28 mouse cellular contexts compared by ENCODE assay signal in genomic region chr3:149845826-149846486, GRCm38 (mm10).
DNase-seq lines count a peak whose midpoint lies in the region; ATAC-seq and TF ChIP-seq lines count a peak whose summit lies in the region.
"Had no signal": no experiment of that assay in that cellular context is flagged by ENCODE, and none has a peak within 500 bp of the region (broad histone marks: within the 10 kb centered on the region; RNA-seq: fewer than 3 reads in every experiment).

No protein-coding gene starts in this region.

- H3K4me1 ChIP-seq in heart, embryonic 11.5 days (ENCODE audit: control insufficient read depth, insufficient read depth, low read length), result peaks cover 7% of the 10 kb centered on the region
- peaks cover 16% of the 10 kb centered on the region; the same call in 1 of the 2 replicates for H3K4me1 ChIP-seq in heart, embryonic 12.5 days (replicated peaks)
- H3K4me1 ChIP-seq in stomach, embryonic 16.5 days (ENCODE audit: control insufficient read depth, insufficient read depth, low read length), result peaks cover 12% of the 10 kb centered on the region
- H3K4me1 ChIP-seq in stomach, postnatal 0 days (replicated peaks; ENCODE audit: control insufficient read depth, insufficient read depth), result no peaks in the 10 kb centered on the region
- peaks cover 27% of the 10 kb centered on the region for H3K4me1 ChIP-seq in limb, embryonic 14.5 days (ENCODE audit: control insufficient read depth, insufficient read depth, low read length)
- H3K4me1 ChIP-seq in forebrain, embryonic 11.5 days (replicated peaks; ENCODE audit: control insufficient read depth, insufficient read depth, low read length), result peaks cover 5% of the 10 kb centered on the region; the same call in 1 of the 2 replicates
- H3K4me1 ChIP-seq: heart, embryonic 10.5 days; liver, embryonic 12.5 days had no signal

- ATAC-seq in heart, embryonic 11.5 days (replicated peaks; ENCODE audit: insufficient number of reproducible peaks, low FRiP score, low TSS enrichment), result no peak
- no peak for ATAC-seq in heart, embryonic 12.5 days (ENCODE audit: insufficient number of reproducible peaks, low FRiP score)
- ATAC-seq in stomach, embryonic 16.5 days (ENCODE audit: insufficient read depth, low FRiP score), result no peak
- ATAC-seq in stomach, postnatal 0 days (ENCODE audit: low FRiP score, low TSS enrichment), result no peak
- ATAC-seq in limb, embryonic 14.5 days (ENCODE audit: low FRiP score, low read depth), result no peak
- no peak for ATAC-seq in forebrain, embryonic 11.5 days (replicated peaks; ENCODE audit: low FRiP score)
- ATAC-seq: inflammation-experienced regulatory T-cells, adult 6 months; liver, embryonic 12.5 days; liver, postnatal 0 days; lung, postnatal 0 days; midbrain, embryonic 16.5 days; Patski had no signal

- no peak for TF ChIP-seq CTCF in stomach, postnatal 0 days (IDR thresholded peaks at IDR 0.05; ENCODE audit: low read depth)

- H3K36me3 ChIP-seq in heart, embryonic 11.5 days (ENCODE audit: control insufficient read depth, insufficient read depth, low read length), result no peaks in the 10 kb centered on the region
- no peaks in the 10 kb centered on the region for H3K36me3 ChIP-seq in heart, embryonic 12.5 days
- H3K36me3 ChIP-seq in stomach, embryonic 16.5 days (ENCODE audit: control insufficient read depth, insufficient read depth, low read length), result no peaks in the 10 kb centered on the region
- H3K36me3 ChIP-seq in stomach, postnatal 0 days (ENCODE audit: control insufficient read depth, insufficient read depth, low read length), result no peaks in the 10 kb centered on the region
- no peaks in the 10 kb centered on the region for H3K36me3 ChIP-seq in limb, embryonic 14.5 days (ENCODE audit: control insufficient read depth, insufficient read depth, low read length)
- no peaks in the 10 kb centered on the region for H3K36me3 ChIP-seq in forebrain, embryonic 11.5 days (ENCODE audit: control insufficient read depth, insufficient read depth, low read length)
- H3K36me3 ChIP-seq: forebrain, embryonic 12.5 days; heart, embryonic 10.5 days; hindbrain, embryonic 10.5 days; hindbrain, embryonic 15.5 days; liver, embryonic 12.5 days had no signal

- no peaks in the 10 kb centered on the region for H3K9me3 ChIP-seq in heart, embryonic 11.5 days (replicated peaks; ENCODE audit: control insufficient read depth, low read length)
- H3K9me3 ChIP-seq in heart, embryonic 12.5 days (replicated peaks), result no peaks in the 10 kb centered on the region
- H3K9me3 ChIP-seq in stomach, embryonic 16.5 days (replicated peaks; ENCODE audit: control insufficient read depth, low read length), result no peaks in the 10 kb centered on the region
- H3K9me3 ChIP-seq in stomach, postnatal 0 days (ENCODE audit: control insufficient read depth, low read length), result no peaks in the 10 kb centered on the region
- H3K9me3 ChIP-seq in limb, embryonic 14.5 days (ENCODE audit: control insufficient read depth, low read length), result no peaks in the 10 kb centered on the region
- H3K9me3 ChIP-seq in forebrain, embryonic 11.5 days (ENCODE audit: control insufficient read depth, low read length), result no peaks in the 10 kb centered on the region
- H3K9me3 ChIP-seq: forebrain, embryonic 12.5 days; heart, embryonic 10.5 days; hindbrain, embryonic 10.5 days; hindbrain, embryonic 15.5 days; liver, embryonic 12.5 days had no signal

- TF ChIP-seq EP300 in stomach, postnatal 0 days (optimal IDR thresholded peaks at IDR 0.05), result no peak

- peak overlapping the region; percentile 71; the same call in 1 of the 2 replicates for H3K4me2 ChIP-seq in heart, embryonic 11.5 days
- no peak overlapping the region for H3K4me2 ChIP-seq in heart, embryonic 12.5 days
- H3K4me2 ChIP-seq in stomach, embryonic 16.5 days (ENCODE audit: low read depth, low read length), result 0 out of 2 replicates have a peak overlapping the region, but pooled peaks have one; percentile 41
- no peak overlapping the region for H3K4me2 ChIP-seq in stomach, postnatal 0 days (replicated peaks; ENCODE audit: low read depth)
- peak overlapping the region; percentile 53; the same call in 1 of the 2 replicates for H3K4me2 ChIP-seq in limb, embryonic 14.5 days (replicated peaks; ENCODE audit: low read depth, low read length, severe bottlenecking)
- H3K4me2 ChIP-seq in forebrain, embryonic 11.5 days (ENCODE audit: low read depth, low read length, severe bottlenecking), result no peak overlapping the region

- no peak overlapping the region for H3K4me3 ChIP-seq in heart, embryonic 11.5 days (ENCODE audit: low read depth, low read length)
- H3K4me3 ChIP-seq in heart, embryonic 12.5 days, result no peak overlapping the region
- H3K4me3 ChIP-seq in stomach, embryonic 16.5 days (replicated peaks; ENCODE audit: low read length), result no peak overlapping the region
- no peak overlapping the region for H3K4me3 ChIP-seq in stomach, postnatal 0 days (ENCODE audit: low read depth, low read length)
- H3K4me3 ChIP-seq in limb, embryonic 14.5 days (replicated peaks; ENCODE audit: low read length), result no peak overlapping the region
- no peak overlapping the region for H3K4me3 ChIP-seq in forebrain, embryonic 11.5 days (ENCODE audit: low read depth, low read length)
- H3K4me3 ChIP-seq: erythroblast, embryonic 14.5 days; forebrain, embryonic 12.5 days; liver, embryonic 12.5 days had no signal

- no peak overlapping the region for H3K27ac ChIP-seq in heart, embryonic 11.5 days (ENCODE audit: low read depth, low read length)
- H3K27ac ChIP-seq in heart, embryonic 12.5 days (ENCODE audit: poor library complexity, severe bottlenecking), result no peak overlapping the region
- no peak overlapping the region for H3K27ac ChIP-seq in stomach, embryonic 16.5 days (ENCODE audit: low read length)
- no peak overlapping the region for H3K27ac ChIP-seq in stomach, postnatal 0 days (replicated peaks)
- H3K27ac ChIP-seq in limb, embryonic 14.5 days (replicated peaks; ENCODE audit: low read depth, low read length), result no peak overlapping the region
- H3K27ac ChIP-seq in forebrain, embryonic 11.5 days (ENCODE audit: low read depth, low read length), result no peak overlapping the region
- H3K27ac ChIP-seq: forebrain, embryonic 12.5 days; hindbrain, embryonic 10.5 days; hindbrain, embryonic 15.5 days; kidney, postnatal 0 days; liver, embryonic 12.5 days; macrophage had no signal

- H3K27me3 ChIP-seq in heart, embryonic 11.5 days (ENCODE audit: control insufficient read depth, insufficient read depth, low read length), result no peaks in the 10 kb centered on the region
- no peaks in the 10 kb centered on the region for H3K27me3 ChIP-seq in heart, embryonic 12.5 days (replicated peaks)
- H3K27me3 ChIP-seq in stomach, embryonic 16.5 days (ENCODE audit: control insufficient read depth, insufficient read depth, low read length), result no peaks in the 10 kb centered on the region
- H3K27me3 ChIP-seq in stomach, postnatal 0 days (ENCODE audit: control insufficient read depth, insufficient read depth, low read length), result no peaks in the 10 kb centered on the region
- no peaks in the 10 kb centered on the region for H3K27me3 ChIP-seq in limb, embryonic 14.5 days (ENCODE audit: control insufficient read depth, insufficient read depth, low read length)
- H3K27me3 ChIP-seq in forebrain, embryonic 11.5 days (ENCODE audit: control insufficient read depth, insufficient read depth, low read length), result no peaks in the 10 kb centered on the region
- H3K27me3 ChIP-seq: forebrain, embryonic 12.5 days; hindbrain, embryonic 15.5 days; liver, embryonic 12.5 days; Patski had no signal

- no peak for TF ChIP-seq POLR2A in limb, embryonic 14.5 days (IDR thresholded peaks at IDR 0.05; ENCODE audit: borderline replicate concordance, extremely low read depth, insufficient read depth, insufficient read length)

- WGBS in heart, embryonic 11.5 days (ENCODE audit: insufficient replicate concordance), result 54% methylated on average over 3 of the region's 3 CpGs
- 56% methylated on average over 3 of the region's 3 CpGs for WGBS in heart, embryonic 12.5 days
- WGBS in stomach, embryonic 16.5 days, result 30% methylated on average over 3 of the region's 3 CpGs
- WGBS in stomach, postnatal 0 days, result 32% methylated on average over 3 of the region's 3 CpGs
- 33% methylated on average over 3 of the region's 3 CpGs for WGBS in limb, embryonic 14.5 days
- 56% methylated on average over 3 of the region's 3 CpGs for WGBS in forebrain, embryonic 11.5 days

- no peak overlapping the region for H3K9ac ChIP-seq in heart, embryonic 11.5 days (ENCODE audit: low read depth, low read length)
- no peak overlapping the region for H3K9ac ChIP-seq in heart, embryonic 12.5 days
- no peak overlapping the region for H3K9ac ChIP-seq in stomach, embryonic 16.5 days (ENCODE audit: low read length)
- no peak overlapping the region for H3K9ac ChIP-seq in stomach, postnatal 0 days (ENCODE audit: low read length)
- H3K9ac ChIP-seq in limb, embryonic 14.5 days (ENCODE audit: low read depth, low read length, severe bottlenecking), result no peak overlapping the region
- no peak overlapping the region for H3K9ac ChIP-seq in forebrain, embryonic 11.5 days (ENCODE audit: low read length)
- H3K9ac ChIP-seq: forebrain, embryonic 12.5 days; hindbrain, embryonic 15.5 days; liver, embryonic 12.5 days; liver, postnatal 0 days had no signal

- DNase-seq in stomach, postnatal 0 days (ENCODE audit: low spot score), result no peak
- DNase-seq in limb, embryonic 14.5 days (ENCODE audit: low spot score), result no peak
- DNase-seq in spleen, postnatal 10 days (ENCODE audit: low spot score in 2 of 2), result no peak
- no peak for DNase-seq in forebrain, embryonic 11.5 days (ENCODE audit: low spot score)
- DNase-seq: cerebellum, adult 11 months; cerebellum, adult 9-10 months; gastrocnemius, postnatal 10 days; heart, adult 11 months; kidney, adult 18-20 months; liver, postnatal 0 days; right cerebral cortex, adult 18-20 months; spleen, adult 18-20 months; thymus, postnatal 4 days had no signal

Comparison
In these comparisons a context has a peak if more than half of its experiments do, and no peak if none do; other contexts are left out.
1. H3K4me2 ChIP-seq: peak in heart, embryonic 11.5 days (single experiment), stomach, embryonic 16.5 days (single experiment) and limb, embryonic 14.5 days (single experiment); none in heart, embryonic 12.5 days (single experiment), stomach, postnatal 0 days (single experiment) and forebrain, embryonic 11.5 days (single experiment).